Mouse (Mus musculus) myocyte (in vitro differentiated cells): ENCODE results near the gene Sema7a. TPM values are rescaled to one million over a fixed set of nuclear protein-coding genes. Genes with fewer than 3 reads are reported as not detected.

Source experiments
- H3K27me3 ChIP-seq: one replicate; pipeline ENCODE4 v1.6.1; 2011; ENCODE audit not compliant: control insufficient read depth, insufficient read depth, insufficient read length
- H3K36me3 ChIP-seq: one replicate; pipeline ENCODE4 v1.6.1; 2011; ENCODE audit not compliant: control insufficient read depth, insufficient read depth
- H3K4me2 ChIP-seq: one replicate; pipeline ENCODE4 v1.6.1; 2011; ENCODE audit warnings: low read depth, control low read depth
- H3K4me3 ChIP-seq: one replicate; pipeline ENCODE4 v1.5.1; 2011; ENCODE audit warnings: mild to moderate bottlenecking, control low read depth, moderate library complexity
- H3K79me2 ChIP-seq: one replicate; pipeline ENCODE4 v1.6.1; 2011; ENCODE audit not compliant: control insufficient read depth, insufficient read depth
- H3ac ChIP-seq: one replicate; pipeline ENCODE4 v1.6.1; 2011; ENCODE audit not compliant: control insufficient read depth, insufficient read length
- CEBPB ChIP-seq: IDR thresholded peaks from 2 replicates; pipeline ENCODE4 v1.6.1; 2011; ENCODE audit warnings: mild to moderate bottlenecking, moderate library complexity; ENCODE audit not compliant: poor library complexity, insufficient read depth, severe bottlenecking
- E2F4 ChIP-seq: IDR thresholded peaks from one replicate; pipeline ENCODE4 v1.6.1; 2011; ENCODE audit warnings: mild to moderate bottlenecking, control low read depth, moderate library complexity; ENCODE audit not compliant: insufficient read depth
- MAX ChIP-seq: IDR thresholded peaks from one replicate; pipeline ENCODE4 v1.6.1; 2011; ENCODE audit warnings: low read depth, mild to moderate bottlenecking, control low read depth
- MYOD1 ChIP-seq, 3 experiments: IDR thresholded peaks; one replicate each; pipeline ENCODE4 v1.6.1; 2011; ENCODE audit warnings: control low read depth in 2 of 3, low read depth in 2 of 3, mild to moderate bottlenecking in 2 of 3, moderate library complexity in 1 of 3; ENCODE audit not compliant: insufficient read length in 2 of 3, control insufficient read depth in 1 of 3
- MYOG ChIP-seq, 3 experiments: IDR thresholded peaks; one replicate each; pipeline ENCODE4 v1.6.1; 2011; ENCODE audit warnings: control low read depth in 2 of 3, low read depth in 2 of 3, mild to moderate bottlenecking in 2 of 3; ENCODE audit not compliant: insufficient read length in 2 of 3, control insufficient read depth in 1 of 3, insufficient read depth in 1 of 3
- POLR2A ChIP-seq: IDR thresholded peaks from one replicate; pipeline ENCODE4 v1.6.1; 2011; ENCODE audit warnings: low read depth, mild to moderate bottlenecking, control low read depth, moderate library complexity; ENCODE audit not compliant: insufficient read length
- POLR2AphosphoS2 ChIP-seq: IDR thresholded peaks from one replicate; pipeline ENCODE4 v1.6.1; 2011; ENCODE audit warnings: low read depth, control low read depth; ENCODE audit not compliant: insufficient read length
- REST ChIP-seq: IDR thresholded peaks from one replicate; pipeline ENCODE4 v1.6.1; 2011; ENCODE audit warnings: mild to moderate bottlenecking, control low read depth, moderate library complexity; ENCODE audit not compliant: insufficient read depth, insufficient read length
- SRF ChIP-seq: IDR thresholded peaks from one replicate; pipeline ENCODE4 v1.6.1; 2011; ENCODE audit warnings: low read depth; ENCODE audit not compliant: control insufficient read depth, insufficient read length
- TCF12 ChIP-seq: IDR thresholded peaks from one replicate; pipeline ENCODE4 v1.6.1; 2011; ENCODE audit warnings: mild to moderate bottlenecking, control low read depth; ENCODE audit not compliant: poor library complexity, insufficient read depth, severe bottlenecking
- TCF3 ChIP-seq: IDR thresholded peaks from one replicate; pipeline ENCODE4 v1.6.1; 2011; ENCODE audit warnings: low read depth, control low read depth; ENCODE audit not compliant: insufficient read length
- USF1 ChIP-seq: IDR thresholded peaks from one replicate; pipeline ENCODE4 v1.6.1; 2011; ENCODE audit warnings: low read depth, mild to moderate bottlenecking, control low read depth, moderate library complexity
- polyA plus RNA-seq: library from polyadenylated mRNA; unstranded; fragments of >200 nt; fragmentation: generic; extraction: Trizol; gene quantifications from one replicate; pipeline ENCODE4 v1.2.1, GENCODE M21; 2012; ENCODE audit warnings: missing spikeins

Gene Sema7a
- polyA plus RNA-seq, 1 experiment: 27.4 TPM

DNA sequence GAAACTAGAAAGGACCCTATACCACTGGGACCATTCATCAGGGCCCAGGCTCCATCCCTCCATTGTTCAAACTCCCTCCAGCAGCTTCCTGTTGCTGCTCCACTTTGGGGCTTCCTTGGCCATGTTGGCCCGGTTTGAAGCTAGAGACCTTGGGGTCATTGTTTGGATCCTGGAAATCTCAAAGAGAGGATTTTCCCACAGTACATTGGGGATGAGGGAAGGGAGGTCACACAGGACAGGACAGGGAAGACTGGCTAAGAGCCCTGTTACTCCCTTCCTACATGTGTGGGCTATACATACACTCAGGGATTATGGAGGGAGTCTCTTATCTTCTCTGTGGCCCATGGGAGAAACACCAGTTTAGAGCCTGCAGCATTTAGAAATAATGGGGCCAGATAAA, 18.7 kb downstream of the Sema7a start:
- H3K4me2 ChIP-seq: no peak overlapping the region
- peaks cover 10% of the 10 kb centered on the region for H3K36me3 ChIP-seq
- TF ChIP-seq USF1: no peak
- TF ChIP-seq SRF: no peak
- no peak for TF ChIP-seq MYOD1 (IDR thresholded peaks at IDR 0.05; ENCODE audit: control insufficient read depth in 1 of 3, insufficient read length in 2 of 3, low read depth in 2 of 3)
- no peak for TF ChIP-seq MYOG (IDR thresholded peaks at IDR 0.05; ENCODE audit: control insufficient read depth in 1 of 3, insufficient read depth in 1 of 3, insufficient read length in 2 of 3, low read depth in 2 of 3)
- no peak for TF ChIP-seq MAX
- no peak for TF ChIP-seq POLR2A
- TF ChIP-seq TCF12: no peak
- no peak for TF ChIP-seq POLR2AphosphoS2
- TF ChIP-seq E2F4: no peak
- no peak for TF ChIP-seq CEBPB
- no peak for TF ChIP-seq TCF3
- TF ChIP-seq REST: no peak
- no peaks in the 10 kb centered on the region for H3K27me3 ChIP-seq
- H3ac ChIP-seq: no peak overlapping the region
- H3K79me2 ChIP-seq: peaks cover 13% of the 10 kb centered on the region
- H3K4me3 ChIP-seq: no peak overlapping the region

DNA sequence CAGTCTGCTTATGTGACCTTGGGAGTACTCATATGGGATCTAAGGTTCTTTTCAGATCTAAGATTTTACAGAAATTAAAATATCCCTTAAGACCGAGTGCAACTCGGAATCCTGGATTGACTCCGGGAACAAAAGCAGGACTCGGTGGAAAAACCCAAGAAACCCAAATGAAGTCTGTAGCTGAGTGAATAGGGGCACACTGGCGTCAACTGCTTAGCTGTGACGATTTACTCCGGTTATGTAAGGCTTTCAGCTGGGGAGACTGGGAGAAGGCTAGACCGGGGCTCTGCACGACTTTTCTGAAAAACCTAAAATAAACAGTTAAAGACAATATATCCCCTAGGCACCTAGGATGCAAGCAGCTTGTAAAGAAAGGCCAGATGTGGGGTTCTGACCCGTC, 19.5 kb downstream of the Sema7a start:
- peaks cover 10% of the 10 kb centered on the region for H3K36me3 ChIP-seq

GRCm38 (mm10) chr9:57959886-57960866, 20.3 kb downstream of the Sema7a start:
- peaks cover 4% of the 10 kb centered on the region for H3K79me2 ChIP-seq
- TF ChIP-seq REST: no peak
- TF ChIP-seq MAX: no peak
- TF ChIP-seq CEBPB: no peak
- TF ChIP-seq POLR2AphosphoS2: no peak
- TF ChIP-seq MYOG (IDR thresholded peaks at IDR 0.05; ENCODE audit: control insufficient read depth in 1 of 3, insufficient read depth in 1 of 3, insufficient read length in 2 of 3, low read depth in 2 of 3): no peak

More for the DNA sequence above, 19.5 kb downstream of the Sema7a start:
- Histone ChIP-seq H3K4me2 (no peak overlapping the region), H3K4me3 (no peak overlapping the region), H3K79me2 (peaks cover 5% of the 10 kb centered on the region), H3ac (no peak overlapping the region), H3K27me3 (no peaks in the 10 kb centered on the region)
- no peak for TF ChIP-seq MAX
- no peak for TF ChIP-seq USF1
- no peak for TF ChIP-seq CEBPB
- no peak for TF ChIP-seq TCF3

DNA sequence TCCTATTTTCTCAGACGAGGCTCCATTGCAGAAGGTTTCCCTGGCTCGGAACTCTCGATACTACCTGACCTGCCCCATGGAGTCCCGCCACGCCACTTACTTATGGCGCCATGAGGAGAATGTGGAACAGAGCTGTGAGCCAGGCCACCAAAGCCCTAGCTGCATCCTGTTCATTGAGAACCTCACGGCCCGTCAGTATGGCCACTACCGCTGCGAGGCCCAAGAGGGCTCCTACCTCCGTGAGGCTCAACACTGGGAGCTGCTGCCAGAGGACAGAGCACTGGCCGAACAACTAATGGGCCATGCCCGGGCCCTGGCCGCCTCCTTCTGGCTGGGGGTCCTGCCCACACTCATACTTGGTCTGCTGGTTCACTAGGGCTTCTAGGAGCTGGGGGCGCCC, 21.3 kb downstream of the Sema7a start:
- H3K4me2 ChIP-seq: no peak overlapping the region
- H3K4me3 ChIP-seq: no peak overlapping the region
- TF ChIP-seq CEBPB: no peak
- TF ChIP-seq POLR2A: no peak
- no peak for TF ChIP-seq TCF3
- no peak for TF ChIP-seq POLR2AphosphoS2
- no peak for TF ChIP-seq REST
- TF ChIP-seq TCF12: no peak
- TF ChIP-seq MAX: no peak
- TF ChIP-seq E2F4: no peak
- no peak for TF ChIP-seq MYOD1 (IDR thresholded peaks at IDR 0.05; ENCODE audit: control insufficient read depth in 1 of 3, insufficient read length in 2 of 3, low read depth in 2 of 3)
- TF ChIP-seq USF1: no peak
- no peak for TF ChIP-seq SRF
- TF ChIP-seq MYOG (IDR thresholded peaks at IDR 0.05; ENCODE audit: control insufficient read depth in 1 of 3, insufficient read depth in 1 of 3, insufficient read length in 2 of 3, low read depth in 2 of 3): no peak
- H3K36me3 ChIP-seq: peaks cover 10% of the 10 kb centered on the region
- H3K79me2 ChIP-seq: no peaks in the 10 kb centered on the region
- H3K27me3 ChIP-seq: no peaks in the 10 kb centered on the region
- H3ac ChIP-seq: no peak overlapping the region

More at GRCm38 (mm10) chr9:57959886-57960866, 20.3 kb downstream of the Sema7a start:
- H3K36me3 ChIP-seq: peaks cover 10% of the 10 kb centered on the region
- H3ac ChIP-seq: no peak overlapping the region
- H3K27me3 ChIP-seq: no peaks in the 10 kb centered on the region
- H3K4me3 ChIP-seq: no peak overlapping the region
- no peak overlapping the region for H3K4me2 ChIP-seq
